Mouse (Mus musculus): ENCODE measurements at regions not wholly inside any gene's neighbourhood (a gene's known extent, or its start where the extent isn't known, plus 50 kb on each side); places are given as distances from the start of the nearest gene placed in this dataset.
A peak's percentile ranks its signal among the peaks of the same experiment; 100 is the strongest.

- peak; percentile 87 to 92 for DNase-seq
Observed at GRCm38 (mm10) chr3:133876439-133877072, 331.6 kb upstream of the Tet2 start.

- peak; percentile 73 to 74 for DNase-seq
Observed at GRCm38 (mm10) chr3:133877310-133877709, 332.4 kb upstream of the Tet2 start.

GRCm38 (mm10) chr3:133880626-133881025 lies 335.7 kb upstream of the Tet2 start:
- no peak for DNase-seq

- DNase-seq = no peak
Observed at GRCm38 (mm10) chr3:133901931-133902330, 334.4 kb upstream of the Cxxc4 start.

GRCm38 (mm10) chr3:133922200-133922599 lies 314.1 kb upstream of the Cxxc4 start:
- DNase-seq = no peak

GRCm38 (mm10) chr3:133965322-133965721 lies 271.0 kb upstream of the Cxxc4 start:
- DNase-seq = no peak

GRCm38 (mm10) chr3:133968176-133968575 lies 268.1 kb upstream of the Cxxc4 start:
- DNase-seq = peak; percentile 46 to 62

- no peak for DNase-seq
Observed at GRCm38 (mm10) chr3:133972774-133973173, 263.5 kb upstream of the Cxxc4 start.

GRCm38 (mm10) chr3:133987681-133988080 lies 248.6 kb upstream of the Cxxc4 start:
- DNase-seq = no peak

GRCm38 (mm10) chr3:133993971-133994370 lies 242.3 kb upstream of the Cxxc4 start:
- DNase-seq = no peak

- no peak for DNase-seq
Observed at GRCm38 (mm10) chr3:133999965-134000364, 236.3 kb upstream of the Cxxc4 start.

GRCm38 (mm10) chr3:134000595-134000994 lies 235.7 kb upstream of the Cxxc4 start:
- no peak for DNase-seq

GRCm38 (mm10) chr3:134014805-134015204 lies 221.5 kb upstream of the Cxxc4 start:
- DNase-seq = peak in 1 of 2 experiments; percentile 1

- no peak for DNase-seq
Observed at GRCm38 (mm10) chr3:134015412-134015811, 220.9 kb upstream of the Cxxc4 start.

- DNase-seq = peak in 1 of 2 experiments; percentile 2
Observed at GRCm38 (mm10) chr3:134033862-134034261, 202.4 kb upstream of the Cxxc4 start.

- no peak for DNase-seq
Observed at GRCm38 (mm10) chr3:134036310-134036934, 199.9 kb upstream of the Cxxc4 start.

- DNase-seq = no peak
Observed at GRCm38 (mm10) chr3:134050649-134051048, 185.6 kb upstream of the Cxxc4 start.

- no peak for DNase-seq
Observed at GRCm38 (mm10) chr3:134082461-134082860, 153.8 kb upstream of the Cxxc4 start.

GRCm38 (mm10) chr3:134099471-134100125 lies 136.7 kb upstream of the Cxxc4 start:
- peak; percentile 79 to 84 for DNase-seq

GRCm38 (mm10) chr3:134102151-134102738 lies 134.0 kb upstream of the Cxxc4 start:
- no peak for DNase-seq

- no peak for DNase-seq
Observed at GRCm38 (mm10) chr3:134104625-134105024, 131.7 kb upstream of the Cxxc4 start.

GRCm38 (mm10) chr3:134105112-134105511 lies 131.2 kb upstream of the Cxxc4 start:
- no peak for DNase-seq

- no peak for DNase-seq
Observed at GRCm38 (mm10) chr3:134105567-134105966, 130.7 kb upstream of the Cxxc4 start.

- DNase-seq = no peak
Observed at GRCm38 (mm10) chr3:134114501-134114900, 121.8 kb upstream of the Cxxc4 start.

Measured in cerebellum, postnatal 10 days (tissue).